Mouse (Mus musculus): ENCODE data around the gene Gm42742. TPM values are rescaled to one million over a fixed set of nuclear protein-coding genes. Genes with fewer than 3 reads are reported as not detected.

Gene Gm42742
- total RNA-seq, 2 experiments from 2014 or later, result 12.9 to 16.6 TPM

DNA sequence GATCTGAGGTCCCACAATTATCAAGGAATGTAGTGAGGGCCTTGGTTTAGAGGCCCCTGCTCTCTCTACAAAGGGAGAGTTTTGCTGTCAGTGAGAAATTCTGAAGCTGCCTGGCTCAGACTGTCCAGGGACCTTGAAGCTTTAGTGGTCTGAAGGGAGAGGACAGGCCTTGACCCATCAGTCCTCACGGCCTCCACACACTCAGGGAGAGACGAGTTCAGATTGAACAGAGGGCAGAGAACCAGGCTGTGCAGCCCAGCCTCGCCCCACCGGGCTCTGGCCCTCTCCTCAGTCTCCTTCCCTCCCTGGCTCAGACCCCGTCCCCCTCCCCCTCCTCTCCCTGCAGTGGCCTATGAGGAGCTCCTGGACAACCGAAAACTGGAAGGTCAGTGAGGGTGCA is 53.5 kb downstream of the Gm42742 start:
- no peak for DNase-seq
- intact Hi-C loops (cut with DNase I), result no loop called here

- intact Hi-C loops (cut with DNase I), result no loop called here
- DNase-seq, result no peak
Observed at GRCm38 (mm10) chr7:126965568-126965967, 55.3 kb downstream of the Gm42742 start.

Small RNAs within 50 kb of the gene (microRNA-seq; reads per million reads assigned to microRNA genes)
- gene Gm44343, result 0 reads per million in 2 experiments

Other genes with a start within 250 kb of the Gm42742 start
- gene Ypel3, start 244.1 kb downstream of the Gm42742 start, total RNA-seq (2021), result 10 to 100 TPM; 77.7 to 97.4 TPM
- under 1 TPM; 0.28 to 0.30 TPM for gene Tbx6, start 239.6 kb downstream of the Gm42742 start, total RNA-seq (2021)
- 10 to 100 TPM; 21.6 to 22.4 TPM for gene Ppp4c, start 228.6 kb downstream of the Gm42742 start, total RNA-seq (2021)
- gene Fam57b, start 223.4 kb downstream of the Gm42742 start, total RNA-seq (2021), result 10 to 100 TPM; 55.8 to 67.4 TPM
- gene 4930451I11Rik, start 189.5 kb downstream of the Gm42742 start, total RNA-seq (2021), result not detected
- gene Doc2a, start 173.7 kb downstream of the Gm42742 start, total RNA-seq (2021), result not detected
- gene Hirip3, start 159.1 kb downstream of the Gm42742 start, total RNA-seq (2021), result 1 to 10 TPM; 3.7 to 7.8 TPM
- 10 to 100 TPM; 10.3 to 12.6 TPM for gene Ino80e, start 158.7 kb downstream of the Gm42742 start, total RNA-seq (2021)
- gene Taok2, start 136.4 kb downstream of the Gm42742 start, total RNA-seq (2021), result 10 to 100 TPM; 18.3 to 21.7 TPM
- gene Tmem219, start 98.2 kb downstream of the Gm42742 start, total RNA-seq (2021), result 1 to 10 TPM; 9.1 to 9.3 TPM
- 1 to 10 TPM; 1.4 to 1.6 TPM for gene Kctd13, start 92.2 kb downstream of the Gm42742 start, total RNA-seq (2021)
- gene Asphd1, start 71.5 kb downstream of the Gm42742 start, total RNA-seq (2021), result not detected
- 1 to 10 TPM; 1.5 to 2.3 TPM for gene Sez6l2, start 70.5 kb downstream of the Gm42742 start, total RNA-seq (2021)
- 10 to 100 TPM; 28.0 to 37.2 TPM for gene Cdipt, start 45.2 kb downstream of the Gm42742 start, total RNA-seq (2021)
- gene Cdiptos, start 45.0 kb downstream of the Gm42742 start, total RNA-seq (2021), result under 1 TPM; 0.43 to 0.44 TPM
- gene Mvp, start 6.5 kb downstream of the Gm42742 start, total RNA-seq (2021), result 10 to 100 TPM; 20.3 to 25.7 TPM
- not detected for gene Pagr1b, start 4.6 kb downstream of the Gm42742 start, total RNA-seq (2021)
- gene Pagr1a, start 3.7 kb downstream of the Gm42742 start, total RNA-seq (2021), result 10 to 100 TPM in 1 of 2 experiments, 1 to 10 TPM in 1; 6.1 to 11.4 TPM
- gene Prrt2, start 114 bp upstream of the Gm42742 start, total RNA-seq (2021), result under 1 TPM; 0.20 to 0.92 TPM
- gene Maz, start 5.9 kb upstream of the Gm42742 start, total RNA-seq (2021), result 10 to 100 TPM; 69.8 to 76.4 TPM
- gene Kif22, start 21.4 kb upstream of the Gm42742 start, total RNA-seq (2021), result 1 to 10 TPM in 1 of 2 experiments, under 1 TPM in 1; 0.79 to 1.4 TPM
- not detected for gene Zg16, start 66.2 kb upstream of the Gm42742 start, total RNA-seq (2021)
- gene AI467606, start 70.3 kb upstream of the Gm42742 start, total RNA-seq (2021), result under 1 TPM; 0.41 to 0.69 TPM
- gene Qprt, start 101.1 kb upstream of the Gm42742 start, total RNA-seq (2021), result under 1 TPM; 0.15 to 0.76 TPM
- under 1 TPM; 0.07 to 0.26 TPM for gene Spn, start 116.7 kb upstream of the Gm42742 start, total RNA-seq (2021)
- gene Cd2bp2, start 175.0 kb upstream of the Gm42742 start, total RNA-seq (2021), result 10 to 100 TPM; 24.1 to 28.0 TPM
- 10 to 100 TPM; 25.4 to 31.3 TPM for gene Tbc1d10b, start 187.4 kb upstream of the Gm42742 start, total RNA-seq (2021)
- gene Mylpf, start 187.8 kb upstream of the Gm42742 start, total RNA-seq (2021), result over 10,000 TPM; 37,212 to 46,634 TPM
- gene Zfp553, start 212.0 kb upstream of the Gm42742 start, total RNA-seq (2021), result 1 to 10 TPM; 3.6 to 4.2 TPM
- 1 to 10 TPM; 1.4 to 2.4 TPM for gene Sept1, start 212.0 kb upstream of the Gm42742 start, total RNA-seq (2021)
- gene Zfp771, start 223.2 kb upstream of the Gm42742 start, total RNA-seq (2021), result 10 to 100 TPM; 16.4 to 16.8 TPM
- 10 to 100 TPM; 26.8 to 29.1 TPM for gene Dctpp1, start 239.6 kb upstream of the Gm42742 start, total RNA-seq (2021)

Data from gastrocnemius, postnatal 36 days (tissue).